Mouse (Mus musculus) embryonic facial prominence, embryonic 15.5 days (tissue): ENCODE measurements at regions not wholly inside any gene's neighbourhood (a gene's known extent, or its start where the extent isn't known, plus 50 kb on each side); places are given as distances from the start of the nearest gene placed in this dataset.
"Not testable (repeated sequence)": the region's sequence is repeated elsewhere in the genome, so short reads cannot be mapped to it uniquely, and the experiment has no call there.

Source experiments
- ATAC-seq: fragments of 200-750 bp; cut with Nextera tagmentation; 2 replicates; pipeline ENCODE4 v1.8.0; 2017; ENCODE audit warnings: low read depth, moderate TSS enrichment; ENCODE audit not compliant: insufficient number of reproducible peaks, low FRiP score, low TSS enrichment
- H3K27ac ChIP-seq: fragments of 300-500 bp; sonication (generic); replicated peaks from 2 replicates; pipeline ENCODE4 v1.5.1; 2015; ENCODE audit warnings: mild to moderate bottlenecking, inconsistent platforms
- H3K27me3 ChIP-seq: fragments of 300-500 bp; sonication (generic); 2 replicates; pipeline ENCODE4 v1.6.1; 2015; ENCODE audit warnings: inconsistent platforms
- H3K36me3 ChIP-seq: fragments of 300-500 bp; sonication (generic); 2 replicates; pipeline ENCODE4 v1.6.1; 2015; ENCODE audit warnings: mild to moderate bottlenecking, inconsistent platforms
- H3K4me1 ChIP-seq: fragments of 300-500 bp; sonication (generic); 2 replicates; pipeline ENCODE4 v1.6.1; 2015; ENCODE audit warnings: inconsistent platforms
- H3K4me2 ChIP-seq: fragments of 300-500 bp; sonication (generic); replicated peaks from 2 replicates; pipeline ENCODE4 v1.6.1; 2015; ENCODE audit warnings: mild to moderate bottlenecking, inconsistent platforms
- H3K4me3 ChIP-seq: fragments of 300-500 bp; sonication (generic); replicated peaks from 2 replicates; pipeline ENCODE4 v1.5.1; 2015; ENCODE audit warnings: mild to moderate bottlenecking, inconsistent platforms
- H3K9ac ChIP-seq: fragments of 300-500 bp; sonication (generic); 2 replicates; pipeline ENCODE4 v1.6.1; 2015; ENCODE audit warnings: inconsistent platforms
- H3K9me3 ChIP-seq: fragments of 300-500 bp; sonication (generic); replicated peaks from 2 replicates; pipeline ENCODE4 v1.6.1; 2016; ENCODE audit warnings: inconsistent platforms
- WGBS: fragments of 180-500 bp; shearing (Covaris S2); methylation state at CpG from one replicate; pipeline ENCODE4 v1.1.7; 2015; 5-methylcytosine and 5-hydroxymethylcytosine counted together

- not testable (repeated sequence) for H3K27me3 ChIP-seq, H3K4me2 ChIP-seq, H3K9me3 ChIP-seq, H3K9ac ChIP-seq, H3K27ac ChIP-seq, H3K4me3 ChIP-seq, H3K36me3 ChIP-seq, ATAC-seq, H3K4me1 ChIP-seq
- 85% methylated on average over 4 of the region's 4 CpGs for WGBS
Measured at GRCm38 (mm10) chr6:13763636-13764035, 76.1 kb downstream of the Gpr85 start.

GRCm38 (mm10) chr6:13759431-13759830, 80.3 kb downstream of the Gpr85 start:
- no peaks in the 10 kb centered on the region for H3K4me1 ChIP-seq
- ATAC-seq: no peak
- no peak overlapping the region for H3K4me3 ChIP-seq
- no peak overlapping the region for H3K9ac ChIP-seq
- H3K9me3 ChIP-seq: no peaks in the 10 kb centered on the region
- no peak overlapping the region for H3K27ac ChIP-seq
- 84% methylated on average over 2 of the region's 2 CpGs for WGBS
- H3K4me2 ChIP-seq: no peak overlapping the region
- H3K27me3 ChIP-seq: no peaks in the 10 kb centered on the region
- no peaks in the 10 kb centered on the region for H3K36me3 ChIP-seq

- H3K27me3 ChIP-seq: no peaks in the 10 kb centered on the region
- H3K4me3 ChIP-seq: no peak overlapping the region
- H3K27ac ChIP-seq: no peak overlapping the region
- no peak overlapping the region for H3K4me2 ChIP-seq
- no peak overlapping the region for H3K9ac ChIP-seq
- no peak for ATAC-seq
- no peaks in the 10 kb centered on the region for H3K4me1 ChIP-seq
- H3K36me3 ChIP-seq: no peaks in the 10 kb centered on the region
- no peaks in the 10 kb centered on the region for H3K9me3 ChIP-seq
Measured at GRCm38 (mm10) chr6:13758946-13759345, 80.8 kb downstream of the Gpr85 start.

GRCm38 (mm10) chr6:13748931-13749638, 71.3 kb upstream of the Bmt2 start:
- no peaks in the 10 kb centered on the region for H3K36me3 ChIP-seq

GRCm38 (mm10) chr6:13747969-13748368, 70.2 kb upstream of the Bmt2 start:
- Histone ChIP-seq H3K27ac (no peak overlapping the region), H3K4me2 (no peak overlapping the region), H3K9me3 (no peaks in the 10 kb centered on the region), H3K9ac (no peak overlapping the region), H3K27me3 (no peaks in the 10 kb centered on the region), H3K4me1 (no peaks in the 10 kb centered on the region), H3K4me3 (no peak overlapping the region), H3K36me3 (no peaks in the 10 kb centered on the region)
- 22% methylated on average over 8 of the region's 8 CpGs for WGBS
- no peak for ATAC-seq

More at GRCm38 (mm10) chr6:13748931-13749638, 71.3 kb upstream of the Bmt2 start:
- 42% methylated on average over 7 of the region's 7 CpGs for WGBS
- Histone ChIP-seq H3K4me2 (no peak overlapping the region), H3K27ac (no peak overlapping the region), H3K27me3 (no peaks in the 10 kb centered on the region), H3K9ac (no peak overlapping the region), H3K4me1 (no peaks in the 10 kb centered on the region), H3K9me3 (no peaks in the 10 kb centered on the region), H3K4me3 (no peak overlapping the region)
- ATAC-seq: peak; percentile 60; the same call in 1 of the 2 replicates

GRCm38 (mm10) chr6:13746577-13747482, 69.1 kb upstream of the Bmt2 start:
- Histone ChIP-seq H3K4me2 (no peak overlapping the region), H3K27ac (no peak overlapping the region), H3K4me1 (no peaks in the 10 kb centered on the region), H3K27me3 (no peaks in the 10 kb centered on the region), H3K36me3 (no peaks in the 10 kb centered on the region), H3K9ac (no peak overlapping the region), H3K9me3 (no peaks in the 10 kb centered on the region), H3K4me3 (no peak overlapping the region)
- ATAC-seq: no peak
- 68% methylated on average over 8 of the region's 8 CpGs for WGBS
